Mouse (Mus musculus) testis, adult 2 months (tissue): ENCODE data around the gene Nrk.

Experiments used
- CTCF ChIP-seq: fragments of 200-500 bp; IDR thresholded peaks from 2 replicates; pipeline ENCODE4 v1.5.1; 2012; ENCODE audit warnings: low read depth, mild to moderate bottlenecking, inconsistent platforms, low read length, moderate library complexity; ENCODE audit not compliant: control insufficient read depth, insufficient read depth, insufficient replicate concordance
- POLR2A ChIP-seq: fragments of 200-500 bp; IDR thresholded peaks from 2 replicates; pipeline ENCODE4 v1.6.1; 2012; ENCODE audit warnings: low read depth, mild to moderate bottlenecking, inconsistent platforms, low read length, moderate library complexity; ENCODE audit not compliant: control insufficient read depth

- TF ChIP-seq CTCF (no peak), POLR2A (no peak)
These were observed at the start of gene Nrk for GRCm38 (mm10) chrX:138914041-138914776.
